Mouse (Mus musculus): ENCODE results near the gene Fbxo46.

DNA sequence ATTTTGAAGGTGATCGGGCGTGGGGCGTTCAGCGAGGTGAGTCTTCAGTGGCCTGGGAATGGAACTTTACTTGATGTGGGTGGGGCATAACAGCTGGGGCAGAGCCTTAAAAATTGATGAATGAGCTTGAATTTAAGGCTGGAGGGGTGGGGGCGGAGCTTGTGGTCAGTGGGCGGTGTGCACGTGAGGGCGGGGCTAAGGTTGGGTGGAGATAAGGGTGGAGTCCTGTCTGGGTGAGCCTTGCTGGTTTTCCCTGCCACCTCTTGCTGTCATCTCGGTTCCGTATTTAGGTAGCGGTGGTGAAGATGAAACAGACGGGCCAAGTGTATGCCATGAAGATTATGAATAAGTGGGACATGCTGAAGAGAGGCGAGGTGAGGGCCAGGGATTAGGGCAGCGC lies 33.6 kb upstream of the Fbxo46 start:
- TF ChIP-seq CTCF (IDR thresholded peaks at IDR 0.05; ENCODE audit: insufficient read depth, low read depth, low read length) (no peak), POLR2A (IDR thresholded peaks at IDR 0.05; ENCODE audit: insufficient read depth, low read depth, low read length) (no peak)

Measured in olfactory bulb, adult 2 months (tissue).